Mouse (Mus musculus) layer of hippocampus, adult 18-20 months (tissue): ENCODE results near the gene Creb5. TPM values are rescaled to one million over a fixed set of nuclear protein-coding genes. Genes with fewer than 3 reads are reported as not detected.

Source experiments
- DNase-seq, 2 experiments: peaks; one replicate each; pipeline ENCODE4 v3.0.0; 2022; ENCODE audit warnings: low spot score in 2 of 2
- total RNA-seq, 2 experiments: library from RNA; stranded (reverse); gene quantifications; 2 replicates each; pipeline ENCODE4 v1.2.3; 2021

Creb5 gene
- total RNA-seq, 2 experiments from 2014 or later = 2.6 to 3.2 TPM

GRCm38 (mm10) chr6:53541798-53542197 lies 254.7 kb downstream of the Creb5 start:
- DNase-seq = no peak

GRCm38 (mm10) chr6:53545483-53545900 lies 258.4 kb downstream of the Creb5 start:
- no peak for DNase-seq

- no peak for DNase-seq
Observed at GRCm38 (mm10) chr6:53545989-53546388, 258.9 kb downstream of the Creb5 start.

- no peak for DNase-seq
Observed at GRCm38 (mm10) chr6:53548236-53548635, 261.2 kb downstream of the Creb5 start.

GRCm38 (mm10) chr6:53549409-53549808 lies 262.3 kb downstream of the Creb5 start:
- DNase-seq = no peak

GRCm38 (mm10) chr6:53556050-53556449 lies 269.0 kb downstream of the Creb5 start:
- DNase-seq = no peak

- no peak for DNase-seq
Observed at GRCm38 (mm10) chr6:53560928-53561327, 273.9 kb downstream of the Creb5 start.

- DNase-seq = no peak
Observed at GRCm38 (mm10) chr6:53562586-53562985, 275.5 kb downstream of the Creb5 start.

GRCm38 (mm10) chr6:53563546-53564185 lies 276.6 kb downstream of the Creb5 start:
- DNase-seq = no peak

GRCm38 (mm10) chr6:53569436-53569835 lies 282.4 kb downstream of the Creb5 start:
- DNase-seq = no peak

- DNase-seq = no peak
Observed at GRCm38 (mm10) chr6:53570906-53571305, 283.8 kb downstream of the Creb5 start.

GRCm38 (mm10) chr6:53571571-53572122 lies 284.6 kb downstream of the Creb5 start:
- no peak for DNase-seq

- no peak for DNase-seq
Observed at GRCm38 (mm10) chr6:53572456-53572855, 285.4 kb downstream of the Creb5 start.

- peak; percentile 76 to 90 for DNase-seq
Observed at GRCm38 (mm10) chr6:53572979-53573710, 286.1 kb downstream of the Creb5 start.

GRCm38 (mm10) chr6:53573711-53574065 lies 286.6 kb downstream of the Creb5 start:
- DNase-seq = no peak

- no peak for DNase-seq
Observed at GRCm38 (mm10) chr6:53574097-53574496, 287.0 kb downstream of the Creb5 start.

GRCm38 (mm10) chr6:53575191-53575590 lies 288.1 kb downstream of the Creb5 start:
- no peak for DNase-seq

- no peak for DNase-seq
Observed at GRCm38 (mm10) chr6:53575836-53576235, 288.8 kb downstream of the Creb5 start.

- DNase-seq = no peak
Observed at GRCm38 (mm10) chr6:53576841-53577240, 289.8 kb downstream of the Creb5 start.

- no peak for DNase-seq
Observed at GRCm38 (mm10) chr6:53577776-53578175, 290.7 kb downstream of the Creb5 start.

GRCm38 (mm10) chr6:53580346-53580745 lies 293.3 kb downstream of the Creb5 start:
- DNase-seq = no peak

- peak in 1 of 2 experiments; percentile 16 for DNase-seq
Observed at GRCm38 (mm10) chr6:53583234-53583875, 296.3 kb downstream of the Creb5 start.
